Mouse (Mus musculus): Measurements from ENCODE around the gene Prrc2c. TPM values are rescaled to one million over a fixed set of nuclear protein-coding genes. Genes with fewer than 3 reads are reported as not detected.

Prrc2c gene
- total and polyA plus RNA-seq, 2 experiments from 2014 or later, result 58.9 to 133 TPM

DNA sequence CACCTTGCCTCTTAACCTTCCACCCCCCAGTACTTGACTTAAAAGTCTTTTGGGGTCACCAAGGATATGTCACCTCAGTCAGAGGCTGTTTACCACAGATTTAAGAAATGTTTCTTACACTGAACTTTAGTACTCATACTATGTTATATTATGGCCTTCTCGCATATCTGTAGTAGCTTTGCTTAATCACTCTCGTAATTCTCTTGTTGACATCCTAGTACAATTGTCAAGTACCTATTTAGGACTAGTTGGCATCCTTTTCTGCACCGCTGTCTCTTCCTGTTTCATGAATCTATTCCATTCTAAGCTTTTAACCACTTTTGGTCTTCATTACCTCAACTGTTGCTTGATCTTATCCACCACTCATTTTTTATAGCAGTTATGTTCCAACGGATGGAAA, 5.3 kb downstream of the Prrc2c start:
- Histone ChIP-seq H3K9me3 (ENCODE audit: low read length) (no peaks in the 10 kb centered on the region), H3K4me1 (ENCODE audit: insufficient read depth, low read length) (peaks cover 6% of the 10 kb centered on the region; the same call in 1 of the 2 replicates), H3K4me3 (ENCODE audit: low read length) (no peak overlapping the region), H3K27ac (no peak overlapping the region), H3K36me3 (ENCODE audit: insufficient read depth, low read length) (no peaks in the 10 kb centered on the region), H3K9ac (replicated peaks; ENCODE audit: low read length) (no peak overlapping the region), H3K27me3 (ENCODE audit: insufficient read depth, low read length) (no peaks in the 10 kb centered on the region), H3K4me2 (ENCODE audit: low read depth, low read length) (no peak overlapping the region)
- no peak for ATAC-seq
- no peak for DNase-seq (ENCODE audit: low spot score)
- 88% methylated on average over 4 of the region's 4 CpGs for WGBS
- TF ChIP-seq CTCF (IDR thresholded peaks at IDR 0.05; ENCODE audit: low read depth), result no peak

DNA sequence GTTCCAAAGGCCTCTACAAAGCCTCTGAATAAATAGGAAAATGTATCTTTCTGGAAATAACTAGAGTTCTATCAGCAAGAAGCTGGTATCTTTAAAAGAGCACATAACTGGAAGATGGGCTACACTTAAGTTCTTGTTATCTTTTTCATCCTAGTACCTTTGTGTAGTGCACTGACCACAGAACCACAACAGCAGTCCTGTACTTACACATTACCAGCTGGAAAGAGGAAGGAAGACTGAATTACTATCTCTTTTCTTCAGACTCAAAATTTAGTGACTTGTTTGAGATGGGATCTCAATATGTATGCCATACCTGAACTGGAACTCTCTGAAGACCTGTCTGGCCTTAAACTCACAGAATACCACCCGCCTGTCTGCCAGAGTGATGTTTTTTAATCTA, 6.1 kb downstream of the Prrc2c start:
- no peak overlapping the region for H3K4me3 ChIP-seq (ENCODE audit: low read length)
- H3K4me1 ChIP-seq (ENCODE audit: insufficient read depth, low read length), result peaks cover 6% of the 10 kb centered on the region; the same call in 1 of the 2 replicates
- no peak overlapping the region for H3K4me2 ChIP-seq (ENCODE audit: low read depth, low read length)
- H3K27ac ChIP-seq, result no peak overlapping the region
- TF ChIP-seq CTCF (IDR thresholded peaks at IDR 0.05; ENCODE audit: low read depth), result no peak
- H3K9ac ChIP-seq (replicated peaks; ENCODE audit: low read length), result no peak overlapping the region
- H3K27me3 ChIP-seq (ENCODE audit: insufficient read depth, low read length), result no peaks in the 10 kb centered on the region
- H3K36me3 ChIP-seq (ENCODE audit: insufficient read depth, low read length), result no peaks in the 10 kb centered on the region
- ATAC-seq, result no peak
- no peak for DNase-seq (ENCODE audit: low spot score)
- H3K9me3 ChIP-seq (ENCODE audit: low read length), result no peaks in the 10 kb centered on the region
- 87% methylated on average over 1 of the region's 1 CpGs for WGBS

DNA sequence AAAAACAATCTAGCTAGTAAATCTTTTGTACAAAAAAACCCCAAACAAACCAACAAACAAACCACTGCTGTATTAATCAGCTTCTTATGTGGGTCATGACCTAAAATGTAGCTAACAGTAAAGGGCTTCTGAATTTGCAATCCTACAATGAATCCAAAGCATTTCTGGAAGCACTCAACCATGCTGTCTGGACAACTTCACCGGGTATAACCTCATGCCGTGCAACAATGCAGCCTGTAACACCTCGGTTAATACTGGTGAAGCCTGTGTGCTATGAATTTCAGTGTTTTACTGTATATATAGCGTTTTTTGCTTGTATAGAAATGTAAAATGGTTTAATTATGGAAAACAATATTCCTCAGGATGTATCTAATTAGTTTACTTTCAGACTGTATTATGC, 8.3 kb downstream of the Prrc2c start:
- ATAC-seq, result no peak
- no peak overlapping the region for H3K9ac ChIP-seq (replicated peaks; ENCODE audit: low read length)
- H3K27ac ChIP-seq, result no peak overlapping the region
- TF ChIP-seq CTCF (IDR thresholded peaks at IDR 0.05; ENCODE audit: low read depth), result no peak
- WGBS, result 49% methylated on average over 4 of the region's 4 CpGs
- DNase-seq (ENCODE audit: low spot score), result no peak
- no peak overlapping the region for H3K4me3 ChIP-seq (ENCODE audit: low read length)
- H3K27me3 ChIP-seq (ENCODE audit: insufficient read depth, low read length), result no peaks in the 10 kb centered on the region
- H3K36me3 ChIP-seq (ENCODE audit: insufficient read depth, low read length), result no peaks in the 10 kb centered on the region
- H3K4me2 ChIP-seq (ENCODE audit: low read depth, low read length), result no peak overlapping the region
- H3K9me3 ChIP-seq (ENCODE audit: low read length), result no peaks in the 10 kb centered on the region
- no peaks in the 10 kb centered on the region for H3K4me1 ChIP-seq (ENCODE audit: insufficient read depth, low read length)

DNA sequence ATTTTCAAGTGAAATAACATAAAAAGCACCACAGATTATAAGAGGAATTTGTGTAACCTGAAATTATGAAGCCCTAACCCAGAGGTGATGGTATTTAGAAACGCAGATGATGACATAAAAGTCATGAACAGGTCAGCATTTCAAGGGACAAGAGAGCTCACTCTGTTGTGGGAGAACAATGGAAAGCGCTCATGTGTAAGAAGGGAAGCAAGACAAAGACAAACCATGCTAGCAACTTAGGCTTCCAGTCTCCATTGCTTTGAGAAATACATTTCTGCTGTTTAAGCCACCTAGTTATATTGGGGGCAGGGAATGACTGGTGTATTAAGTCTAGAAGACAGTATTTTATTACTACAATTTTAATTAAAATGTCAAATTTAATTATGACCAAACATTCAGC, 10.9 kb downstream of the Prrc2c start:
- Histone ChIP-seq H3K27me3 (ENCODE audit: insufficient read depth, low read length) (no peaks in the 10 kb centered on the region), H3K4me3 (ENCODE audit: low read length) (no peak overlapping the region), H3K9me3 (ENCODE audit: low read length) (no peaks in the 10 kb centered on the region), H3K4me1 (ENCODE audit: insufficient read depth, low read length) (no peaks in the 10 kb centered on the region), H3K9ac (replicated peaks; ENCODE audit: low read length) (no peak overlapping the region), H3K36me3 (ENCODE audit: insufficient read depth, low read length) (no peaks in the 10 kb centered on the region), H3K4me2 (ENCODE audit: low read depth, low read length) (no peak overlapping the region), H3K27ac (no peak overlapping the region)
- ATAC-seq (no peak), DNase-seq (ENCODE audit: low spot score) (no peak)
- no peak for TF ChIP-seq CTCF (IDR thresholded peaks at IDR 0.05; ENCODE audit: low read depth)
- WGBS, result 34% methylated on average over 2 of the region's 2 CpGs

DNA sequence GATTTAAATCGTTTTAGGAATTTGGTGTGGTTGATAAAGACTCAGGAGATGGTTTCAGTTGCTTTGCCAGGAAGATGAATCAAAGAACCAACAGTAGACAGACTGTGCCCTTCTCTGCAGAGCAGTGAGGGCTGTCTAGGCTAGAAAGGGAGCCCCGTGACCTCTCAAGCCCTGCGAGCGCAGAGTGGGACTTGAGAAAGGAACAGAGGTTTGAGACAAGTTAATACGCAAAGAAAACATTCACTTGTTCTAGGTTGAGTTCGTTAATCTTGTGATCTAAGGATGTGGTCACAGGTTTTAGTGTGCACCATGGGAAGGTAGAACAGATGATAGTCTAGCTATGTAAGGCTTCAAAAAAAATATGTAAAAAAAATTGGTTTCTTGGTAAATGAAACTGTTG, 12.4 kb downstream of the Prrc2c start:
- no peak overlapping the region for H3K4me2 ChIP-seq (ENCODE audit: low read depth, low read length)
- 89% methylated on average over 6 of the region's 6 CpGs for WGBS
- H3K36me3 ChIP-seq (ENCODE audit: insufficient read depth, low read length), result no peaks in the 10 kb centered on the region
- ATAC-seq (no peak), DNase-seq (ENCODE audit: low spot score) (no peak)
- no peak overlapping the region for H3K9ac ChIP-seq (replicated peaks; ENCODE audit: low read length)
- no peaks in the 10 kb centered on the region for H3K4me1 ChIP-seq (ENCODE audit: insufficient read depth, low read length)
- no peaks in the 10 kb centered on the region for H3K9me3 ChIP-seq (ENCODE audit: low read length)
- no peaks in the 10 kb centered on the region for H3K27me3 ChIP-seq (ENCODE audit: insufficient read depth, low read length)
- no peak for TF ChIP-seq CTCF (IDR thresholded peaks at IDR 0.05; ENCODE audit: low read depth)
- H3K27ac ChIP-seq, result no peak overlapping the region
- no peak overlapping the region for H3K4me3 ChIP-seq (ENCODE audit: low read length)

DNA sequence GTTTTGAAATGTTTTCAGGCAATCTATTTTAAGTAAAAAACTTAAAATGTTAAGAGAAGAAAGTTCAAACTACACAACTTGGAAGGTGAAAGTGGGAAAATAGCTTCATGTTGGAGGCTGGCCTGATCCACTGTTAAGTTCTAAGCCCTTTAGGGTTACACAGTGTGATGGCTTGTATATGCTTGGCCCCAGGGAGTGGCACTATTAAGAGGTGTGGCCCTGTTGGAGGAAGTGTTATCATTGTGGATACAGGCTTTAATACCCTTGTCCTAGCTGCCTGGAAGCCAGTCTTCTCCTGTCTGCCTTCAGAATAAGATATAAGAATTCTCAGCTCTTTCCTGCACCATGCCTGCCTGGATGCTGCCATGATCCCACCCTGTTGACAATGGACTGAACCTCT, 16.7 kb downstream of the Prrc2c start:
- Histone ChIP-seq H3K9me3 (ENCODE audit: low read length) (no peaks in the 10 kb centered on the region), H3K4me1 (ENCODE audit: insufficient read depth, low read length) (no peaks in the 10 kb centered on the region), H3K4me2 (ENCODE audit: low read depth, low read length) (no peak overlapping the region), H3K4me3 (ENCODE audit: low read length) (no peak overlapping the region), H3K27me3 (ENCODE audit: insufficient read depth, low read length) (no peaks in the 10 kb centered on the region), H3K9ac (replicated peaks; ENCODE audit: low read length) (no peak overlapping the region), H3K36me3 (ENCODE audit: insufficient read depth, low read length) (peaks cover 10% of the 10 kb centered on the region; the same call in 1 of the 2 replicates), H3K27ac (no peak overlapping the region)
- DNase-seq (ENCODE audit: low spot score) (no peak), ATAC-seq (no peak)
- no peak for TF ChIP-seq CTCF (IDR thresholded peaks at IDR 0.05; ENCODE audit: low read depth)

DNA sequence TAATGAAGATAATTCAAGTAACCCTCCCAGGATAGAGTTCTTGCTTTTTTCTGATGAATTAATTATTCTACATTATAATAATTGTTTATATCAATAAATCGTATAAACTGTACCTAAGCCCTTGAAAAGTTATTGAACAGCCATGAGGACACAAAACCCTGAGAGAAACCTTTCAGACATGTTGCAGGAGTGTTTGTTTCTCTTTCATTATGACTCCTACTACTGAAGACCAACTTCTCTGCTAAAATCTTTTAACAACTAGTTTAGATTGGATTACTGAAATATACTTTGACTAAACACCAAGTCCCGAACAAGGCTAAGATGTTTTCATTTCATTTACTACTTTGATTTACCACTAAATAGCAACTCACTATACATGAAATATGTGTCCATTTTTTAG, 19.7 kb downstream of the Prrc2c start:
- no peaks in the 10 kb centered on the region for H3K4me1 ChIP-seq (ENCODE audit: insufficient read depth, low read length)
- no peak for TF ChIP-seq CTCF (IDR thresholded peaks at IDR 0.05; ENCODE audit: low read depth)
- 98% methylated on average over 2 of the region's 2 CpGs for WGBS
- ATAC-seq (no peak), DNase-seq (ENCODE audit: low spot score) (no peak)
- no peak overlapping the region for H3K27ac ChIP-seq
- peaks cover 29% of the 10 kb centered on the region; the same call in 1 of the 2 replicates for H3K36me3 ChIP-seq (ENCODE audit: insufficient read depth, low read length)
- no peaks in the 10 kb centered on the region for H3K27me3 ChIP-seq (ENCODE audit: insufficient read depth, low read length)
- H3K9me3 ChIP-seq (ENCODE audit: low read length), result no peaks in the 10 kb centered on the region
- no peak overlapping the region for H3K9ac ChIP-seq (replicated peaks; ENCODE audit: low read length)
- no peak overlapping the region for H3K4me3 ChIP-seq (ENCODE audit: low read length)
- no peak overlapping the region for H3K4me2 ChIP-seq (ENCODE audit: low read depth, low read length)

All from hindbrain, postnatal 0 days (tissue).